Mouse (Mus musculus) G1E (cell line): ENCODE results near the gene Wnt3a.

ENCODE experiments used
- CTCF ChIP-seq: IDR thresholded peaks from 2 replicates; pipeline ENCODE4 v1.5.1; 2012; ENCODE audit warnings: low read depth, low read length, inconsistent platforms, mixed read lengths
- GATA1 ChIP-seq: IDR thresholded peaks from 2 replicates; pipeline ENCODE4 v1.6.1; 2012; ENCODE audit warnings: borderline replicate concordance, low read length, inconsistent platforms, mixed read lengths
- GATA2 ChIP-seq: IDR thresholded peaks from 2 replicates; pipeline ENCODE4 v1.6.1; 2012; ENCODE audit warnings: low read depth, low read length, inconsistent platforms, borderline replicate concordance
- POLR2AphosphoS5 ChIP-seq: IDR thresholded peaks from 2 replicates; pipeline ENCODE4 v1.6.1; 2012; ENCODE audit warnings: low read depth, low read length, inconsistent platforms; ENCODE audit not compliant: insufficient replicate concordance

DNA sequence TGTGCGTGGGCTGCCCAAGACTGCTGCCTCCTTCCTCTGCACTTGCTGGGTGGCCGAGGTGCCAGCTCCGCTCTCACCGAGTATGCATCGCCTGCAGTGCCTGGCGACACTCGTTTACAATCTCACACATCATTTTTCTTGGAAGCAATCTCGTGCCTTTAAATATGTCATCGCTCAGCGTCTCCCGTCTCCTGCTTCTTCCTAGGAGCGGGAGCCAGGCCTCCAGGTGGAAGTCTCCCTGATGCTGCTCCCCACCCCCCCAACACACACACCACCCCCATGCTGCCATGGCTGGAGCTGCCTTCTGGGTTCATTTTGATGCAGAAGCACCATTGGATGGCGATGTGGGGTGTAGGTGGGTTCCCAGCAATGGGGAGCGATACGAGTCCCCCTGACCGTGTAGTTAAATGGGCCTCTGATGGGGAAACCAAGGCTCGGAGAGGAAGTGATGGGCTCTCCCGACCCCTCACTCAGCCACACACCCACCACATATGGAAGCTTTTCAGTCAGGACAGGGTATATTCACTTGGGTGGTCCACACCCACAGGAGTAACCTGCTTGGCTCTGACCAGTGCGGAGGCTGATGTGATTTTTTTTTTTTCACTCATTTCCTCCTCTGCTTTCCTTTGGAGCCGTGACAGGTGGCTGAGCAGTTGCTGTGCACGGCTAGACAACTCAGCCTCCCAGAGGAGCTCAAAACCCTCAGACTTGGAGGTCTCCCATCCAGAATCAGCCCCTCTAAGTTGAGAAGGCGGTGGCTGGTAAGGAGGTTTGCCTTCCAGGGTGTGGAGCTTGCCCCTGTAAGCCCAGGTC, 14.7 kb upstream of the Wnt3a start:
- no peak for TF ChIP-seq CTCF
- no peak for TF ChIP-seq POLR2AphosphoS5
- no peak for TF ChIP-seq GATA1
- no peak for TF ChIP-seq GATA2
